Mouse (Mus musculus) frontal cortex, adult (tissue): Measurements from ENCODE around the gene 1700030K09Rik.

Source experiments
- ATAC-seq: cut with Nextera tagmentation; 2 replicates; pipeline ENCODE4 v1.9.2; 2017; ENCODE audit warnings: mild to moderate bottlenecking, moderate library complexity, mixed read lengths; ENCODE audit not compliant: low TSS enrichment

The 1700030K09Rik gene

DNA sequence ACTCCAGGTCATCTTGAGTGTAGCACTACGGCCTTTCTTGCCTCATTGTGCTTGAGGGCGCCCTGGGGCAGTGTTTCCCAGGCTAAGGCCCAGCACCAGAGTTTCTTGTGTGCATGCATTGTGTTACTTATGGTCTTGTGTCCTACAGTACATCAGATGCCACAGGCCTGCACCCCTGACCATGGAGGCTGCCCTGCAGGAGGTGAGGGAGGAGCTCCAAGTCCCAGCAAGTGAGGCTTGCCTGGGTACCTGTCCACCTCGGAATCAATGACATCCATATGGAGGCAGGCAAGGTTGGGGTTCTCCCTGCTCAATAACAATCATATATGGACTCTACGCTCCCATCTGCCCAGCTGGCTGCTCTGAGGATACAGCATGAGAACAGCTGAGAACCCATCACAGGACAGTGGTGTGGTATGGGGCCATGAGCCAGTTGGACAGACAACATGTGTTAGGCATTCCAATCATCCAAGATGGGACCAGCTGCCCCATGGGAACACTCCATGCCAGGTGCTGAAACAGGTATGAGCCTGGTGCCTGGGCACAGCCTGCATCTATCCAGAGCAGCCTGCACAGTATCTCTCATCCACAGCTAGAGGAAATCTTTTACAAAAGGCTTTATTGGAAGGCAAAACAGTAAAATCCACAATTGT, 16.3 kb downstream of the 1700030K09Rik start:
- ATAC-seq, result no peak

DNA sequence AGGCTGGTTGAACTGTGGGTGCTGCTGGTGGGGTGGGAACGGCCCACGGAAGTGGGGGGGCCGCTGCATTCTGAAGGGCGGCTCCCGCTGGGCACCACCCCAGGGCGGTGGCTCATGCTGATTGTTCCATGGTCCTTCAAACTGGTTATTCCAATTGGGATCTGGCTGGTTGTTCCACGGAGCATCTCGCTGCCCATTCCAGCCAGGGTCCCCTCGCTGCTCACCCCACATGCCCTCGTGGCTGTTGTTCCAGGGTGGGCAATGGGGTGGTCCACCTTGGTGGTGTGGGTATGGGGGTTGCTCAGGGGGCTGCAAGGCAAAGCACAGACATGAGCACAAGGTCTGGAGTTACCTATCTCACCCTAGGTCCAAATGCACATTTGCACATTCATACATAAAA, 20.5 kb downstream of the 1700030K09Rik start:
- ATAC-seq, result no peak

DNA sequence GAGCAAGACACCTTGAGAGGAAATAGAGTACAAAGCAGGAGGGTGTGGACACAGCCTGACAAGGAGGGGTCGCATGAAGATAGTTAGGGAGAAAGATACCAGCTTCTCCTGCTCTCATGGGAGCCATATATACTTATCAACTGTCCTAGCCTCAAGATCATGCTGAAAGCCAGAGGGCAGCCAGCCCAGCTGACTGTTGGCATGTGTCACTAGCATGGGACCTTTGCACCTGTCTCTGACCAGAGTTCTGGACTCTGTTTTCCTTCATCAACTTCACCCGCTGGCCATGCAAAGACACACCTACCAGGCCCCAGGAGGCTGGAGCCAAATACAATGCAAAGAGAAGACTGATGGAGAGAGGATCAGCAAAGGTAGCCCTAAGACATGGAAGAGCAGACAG, 25.6 kb downstream of the 1700030K09Rik start:
- ATAC-seq, result no peak

DNA sequence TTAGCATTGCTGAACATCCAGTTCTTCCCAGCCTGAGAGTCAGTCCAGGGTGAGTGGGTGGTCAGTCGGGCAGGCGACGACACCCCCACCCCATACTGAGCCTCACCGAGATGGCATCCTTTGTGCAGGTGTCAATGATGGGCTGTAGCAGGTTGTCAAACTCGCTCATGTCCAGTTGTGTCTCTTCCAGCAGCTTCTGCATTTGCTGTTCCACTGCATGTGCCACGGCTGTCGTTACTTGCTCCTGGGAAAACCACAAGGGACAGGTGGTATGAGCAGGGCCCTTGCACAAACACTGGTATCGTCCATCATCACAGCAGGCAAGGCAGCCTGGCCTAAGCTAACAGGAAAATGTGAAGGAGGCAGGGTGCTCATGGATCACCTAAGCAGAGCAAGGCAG, 26.3 kb downstream of the 1700030K09Rik start:
- ATAC-seq, result no peak

DNA sequence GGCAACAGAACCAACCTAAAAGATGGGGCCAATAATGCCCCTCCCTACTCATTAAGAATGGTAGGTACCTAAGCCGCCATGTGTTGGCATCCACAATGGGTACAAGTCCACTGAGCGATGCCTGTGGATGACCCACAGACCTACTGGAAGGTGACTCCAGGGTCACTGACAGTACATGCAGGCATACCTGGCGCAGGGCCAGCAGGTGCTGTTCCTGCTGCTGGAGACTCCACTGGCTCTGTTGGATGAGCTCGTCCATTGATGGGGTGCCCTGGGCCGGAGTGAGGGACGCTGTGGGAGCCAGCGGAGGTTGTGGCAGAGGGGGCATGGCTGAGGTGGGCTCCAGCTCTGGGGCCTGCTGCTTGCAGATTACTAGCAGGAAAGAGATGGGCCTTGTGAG, 27.0 kb downstream of the 1700030K09Rik start:
- ATAC-seq, result no peak

DNA sequence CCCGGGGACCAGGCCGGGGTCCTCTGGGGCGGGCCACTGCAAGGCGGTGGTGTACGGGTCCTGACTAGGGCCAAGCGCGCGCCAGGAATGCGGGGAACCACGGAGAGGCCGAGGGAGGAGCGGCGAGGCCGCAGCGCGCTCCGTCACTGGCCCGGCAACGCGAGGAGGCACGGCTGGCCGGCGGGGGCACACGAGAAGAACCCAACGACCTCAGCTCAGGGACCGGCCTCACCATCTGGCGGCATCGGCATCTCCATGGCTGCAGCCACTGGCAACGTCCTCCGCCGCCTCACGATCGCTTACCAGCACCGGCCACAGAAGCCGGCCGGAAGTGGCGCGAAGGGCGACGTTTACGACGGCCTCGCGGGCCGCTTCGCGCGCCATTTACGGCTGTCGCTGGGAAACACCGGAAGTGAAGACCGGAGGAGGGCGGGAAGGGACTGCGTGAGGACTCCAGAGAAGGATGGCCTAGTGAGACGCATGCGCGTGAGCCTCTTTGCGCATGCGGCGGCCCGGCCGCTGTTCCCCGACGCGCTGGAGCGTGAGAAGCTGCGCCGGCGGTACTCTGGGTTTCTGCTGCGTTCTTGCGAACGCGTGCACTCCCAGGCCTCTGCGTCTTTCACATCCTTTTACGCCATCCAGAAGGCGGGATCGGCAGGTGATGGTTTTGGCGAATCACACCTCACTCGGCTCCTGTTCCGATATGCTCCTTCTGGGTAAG, 31.3 kb downstream of the 1700030K09Rik start, which contains the start of gene Cherp:
Gene Cherp (minus strand): TSS at position 401 of the 721 bp plus-strand sequence.
- ATAC-seq, result peak; percentile 95

DNA sequence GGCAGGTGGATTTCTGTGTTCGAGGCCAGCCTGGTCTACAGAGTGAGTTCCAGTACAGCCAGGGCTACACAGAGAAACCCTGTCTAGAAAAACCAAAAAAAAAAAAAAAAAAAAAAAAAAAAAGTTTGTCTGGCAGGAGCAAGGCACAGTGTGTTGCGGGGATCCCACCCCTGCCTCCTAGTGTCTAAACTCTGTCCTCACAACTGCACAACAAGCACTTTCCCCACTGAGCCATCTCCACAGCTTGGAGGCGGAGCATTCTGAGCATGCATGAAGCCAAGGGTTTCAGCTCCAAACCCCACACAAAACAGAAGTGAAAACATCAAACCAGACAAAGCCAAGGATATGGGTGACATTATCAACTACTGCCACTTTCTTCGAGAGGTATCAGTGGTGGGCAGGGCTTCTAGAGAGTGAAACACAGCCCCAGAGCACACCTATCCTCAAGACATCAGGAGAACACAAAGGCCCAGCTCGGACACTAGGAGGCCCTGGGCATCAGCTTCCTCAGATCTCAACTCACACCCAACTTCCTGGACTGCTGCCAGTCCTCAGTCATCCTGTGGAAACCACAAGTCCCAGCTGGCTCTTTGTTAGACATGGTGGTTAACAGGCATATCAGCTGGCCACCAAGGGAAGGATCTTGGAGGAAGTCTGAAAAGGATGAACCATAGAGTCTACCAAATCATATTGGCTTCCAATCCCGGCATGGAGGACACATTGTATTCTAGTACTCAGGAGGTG, 41.9 kb downstream of the 1700030K09Rik start:
- peak; percentile 48; the same call in 1 of the 2 replicates for ATAC-seq

DNA sequence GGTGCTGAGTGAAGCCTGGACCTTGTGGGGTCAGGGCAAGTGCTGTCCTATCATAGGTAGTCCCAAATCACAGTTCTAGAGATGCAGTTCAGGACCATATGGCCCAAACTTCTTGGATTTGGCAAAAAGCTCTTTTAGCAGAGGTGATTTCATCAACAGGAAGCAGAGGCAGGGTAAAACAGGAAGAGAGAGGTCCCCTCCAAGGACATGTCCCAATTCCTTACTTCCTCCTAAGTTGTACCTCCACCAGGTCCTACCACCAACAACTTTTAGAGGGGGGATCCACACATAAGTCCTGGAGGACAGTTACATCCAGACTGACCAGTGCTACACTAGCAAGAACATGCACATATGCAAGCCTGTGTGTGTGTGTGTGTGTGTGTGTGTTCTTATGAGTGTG, 43.3 kb downstream of the 1700030K09Rik start:
- no peak for ATAC-seq

DNA sequence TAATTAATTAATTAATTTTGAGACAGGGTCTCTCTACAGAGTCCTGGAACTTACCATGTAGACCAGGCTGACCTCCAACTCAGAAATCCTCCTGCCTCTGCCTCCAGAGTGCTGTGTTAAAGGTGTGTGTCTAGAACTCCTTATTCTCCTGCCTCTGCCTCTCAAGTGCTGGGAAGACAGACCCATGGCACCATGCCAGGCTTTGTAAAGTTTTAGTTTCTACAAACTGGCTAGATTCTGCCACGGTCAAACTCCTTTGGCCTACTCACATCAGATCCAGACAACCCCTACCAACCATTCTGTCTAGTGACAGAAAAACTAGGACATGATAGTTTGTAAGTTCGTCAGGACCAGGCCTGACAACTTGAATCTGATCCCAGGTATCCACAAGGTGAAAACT, 47.3 kb downstream of the 1700030K09Rik start:
- no peak for ATAC-seq

DNA sequence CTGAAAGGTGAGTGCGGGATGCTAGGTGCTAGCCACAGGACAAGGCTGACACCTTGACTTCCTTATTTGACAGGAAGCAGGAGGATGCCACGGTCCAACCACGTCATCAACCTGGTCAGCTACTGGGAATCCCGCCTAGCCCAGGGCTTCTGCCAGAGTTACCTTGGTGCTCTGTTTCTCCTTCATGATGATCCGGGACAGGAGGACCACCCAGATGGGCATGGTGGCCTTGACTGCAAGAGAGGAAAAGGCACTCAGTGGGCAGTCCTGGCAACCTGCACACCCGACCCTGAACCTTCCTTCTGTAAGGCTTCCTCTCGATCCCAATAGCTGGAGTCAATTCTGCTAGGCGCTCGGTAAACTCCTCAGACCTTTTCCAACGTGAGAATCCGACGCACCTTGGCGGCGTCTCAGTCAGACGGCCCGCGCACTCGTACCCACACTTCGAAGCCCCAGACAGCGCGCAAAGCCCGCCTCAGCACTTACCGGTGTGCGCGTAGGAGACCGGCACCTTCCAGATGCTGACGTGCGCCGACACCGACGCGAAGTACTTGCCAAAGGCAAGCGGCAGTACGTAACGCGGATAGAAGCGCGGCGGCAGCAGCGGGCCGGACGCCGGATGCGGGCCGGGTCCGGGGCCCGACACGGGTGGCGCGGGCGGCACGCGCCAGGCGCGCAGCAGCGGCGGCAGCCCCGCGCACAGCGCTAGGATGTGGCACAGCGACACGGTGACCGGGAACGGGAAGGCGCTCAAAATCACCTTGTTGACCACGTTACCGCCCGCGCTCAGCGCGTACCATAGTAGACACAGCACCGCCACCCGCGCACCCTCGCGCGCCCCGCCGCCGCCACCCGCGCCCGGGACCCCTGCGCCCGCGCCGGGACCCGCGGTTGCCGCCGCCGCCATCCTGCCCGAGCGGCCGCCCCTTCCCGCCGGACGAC, 48.3 kb downstream of the 1700030K09Rik start, which contains the start of gene Slc35e1:
Gene Slc35e1 (minus strand): TSS at position 935 of the 942 bp plus-strand sequence.
- peak; percentile 32 for ATAC-seq

DNA sequence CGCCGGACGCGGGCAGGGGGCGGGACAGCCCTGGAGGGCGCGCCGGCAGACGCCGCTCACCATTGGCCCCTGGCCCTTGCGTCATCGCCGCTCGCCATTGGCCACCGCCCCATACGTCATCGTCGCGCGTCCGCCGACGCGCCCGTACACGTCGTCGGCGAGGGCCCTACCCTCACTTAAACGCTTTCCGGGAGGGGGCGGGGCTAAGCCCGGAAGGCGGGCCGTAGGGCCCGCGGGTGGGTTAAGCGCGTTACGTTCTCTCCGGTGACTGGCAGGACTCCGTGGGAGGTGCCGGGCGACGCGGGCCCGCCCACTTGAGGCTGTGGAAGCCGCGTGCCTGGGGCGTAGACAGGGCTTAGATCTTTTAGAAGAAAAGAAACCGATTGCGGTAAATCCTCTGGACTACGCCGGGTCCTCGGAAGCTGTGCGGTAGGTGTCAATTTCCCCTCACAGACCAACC, 49.0 kb downstream of the 1700030K09Rik start:
- ATAC-seq, result peak; percentile 87

DNA sequence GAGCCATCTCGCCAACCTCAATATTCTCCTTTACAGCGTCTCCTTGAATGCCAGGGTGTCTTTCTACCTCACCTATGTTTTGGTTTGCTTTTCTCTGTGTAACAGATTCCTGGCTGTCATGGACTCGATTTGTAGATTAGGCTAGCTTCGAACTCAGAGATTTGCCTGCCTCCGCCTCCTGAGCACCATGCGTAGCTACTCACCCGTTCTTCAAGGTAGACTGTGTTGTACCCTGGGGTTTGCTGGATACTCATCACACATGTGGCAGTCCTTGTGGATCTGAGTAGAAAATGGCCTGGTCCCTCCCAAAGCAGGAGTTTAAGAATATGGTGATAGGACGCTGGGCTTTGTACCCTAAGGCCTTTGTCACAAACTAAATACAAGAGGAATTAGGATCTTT, 49.7 kb downstream of the 1700030K09Rik start:
- ATAC-seq, result no peak

DNA sequence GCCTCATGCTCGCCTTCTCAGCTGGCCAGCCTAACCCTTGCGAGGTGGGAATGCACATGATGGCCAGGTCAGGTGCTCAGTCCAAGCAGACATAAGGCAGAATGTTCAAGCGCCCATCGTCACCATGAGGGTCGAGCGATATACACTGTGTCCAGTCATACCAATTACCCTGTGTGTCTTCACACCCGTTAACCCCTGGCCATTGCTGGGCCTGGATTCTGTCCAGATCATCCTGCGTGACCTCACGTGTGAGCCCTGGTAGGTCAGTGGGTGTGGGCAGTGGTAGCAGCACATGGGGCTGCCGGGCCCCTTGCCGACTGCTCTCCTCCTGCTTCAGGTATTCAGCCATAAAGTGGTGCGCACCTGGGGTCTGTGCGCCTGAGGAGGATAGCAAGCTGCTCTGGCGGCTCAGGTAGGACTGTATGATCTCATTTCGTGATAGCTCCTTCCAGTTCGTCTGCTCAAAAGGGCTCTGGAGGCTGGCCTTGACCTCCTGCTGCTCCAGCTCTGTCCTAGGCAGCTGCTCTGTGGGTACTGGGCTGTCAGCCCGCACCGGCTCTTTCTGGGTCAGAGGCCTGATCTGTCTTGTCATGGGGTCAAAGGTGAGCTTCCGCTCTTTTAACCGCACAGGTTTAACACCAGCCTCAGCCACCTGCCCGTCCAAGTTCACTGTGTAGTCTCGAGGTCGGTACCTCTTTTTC, 51.9 kb downstream of the 1700030K09Rik start:
- ATAC-seq, result no peak

DNA sequence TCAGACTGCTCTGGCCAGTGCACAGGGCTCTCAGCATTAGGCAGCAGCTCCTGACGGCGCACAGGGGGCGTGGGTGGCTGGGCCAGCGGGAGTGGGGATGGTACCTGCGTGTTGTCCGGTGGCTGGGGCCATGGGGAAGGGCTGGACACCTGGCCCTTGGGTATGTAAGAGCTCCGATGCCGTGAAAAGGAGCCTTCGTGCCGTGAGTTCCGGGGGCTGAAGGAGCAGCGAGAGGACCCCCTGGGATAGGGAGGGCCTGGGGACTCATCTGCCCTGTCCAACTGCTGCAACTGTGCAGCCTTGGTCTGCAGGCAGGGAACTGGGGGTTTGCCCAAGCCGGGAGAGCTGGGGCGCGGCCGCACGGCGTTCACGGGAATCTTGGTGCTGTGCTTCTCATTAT, 52.5 kb downstream of the 1700030K09Rik start:
- ATAC-seq, result no peak

DNA sequence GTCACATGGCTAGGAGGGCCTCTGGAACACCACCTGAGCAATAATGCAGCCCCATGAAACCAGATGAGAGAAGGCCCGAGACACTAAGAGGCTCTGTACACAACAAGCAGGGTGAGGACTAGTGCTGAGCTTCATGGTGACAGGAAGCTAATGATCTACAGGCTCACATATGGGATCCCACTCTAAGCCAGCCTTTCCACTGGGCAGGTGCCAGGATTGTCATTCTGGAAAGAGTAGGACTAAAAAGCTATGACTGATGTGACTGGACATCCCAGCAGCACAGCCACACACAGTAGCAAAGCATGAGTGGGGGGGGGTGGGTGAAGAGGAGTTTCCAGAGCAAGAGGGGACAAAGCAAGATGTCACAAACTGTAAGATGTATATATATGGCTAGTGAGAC, 54.2 kb downstream of the 1700030K09Rik start:
- no peak for ATAC-seq

DNA sequence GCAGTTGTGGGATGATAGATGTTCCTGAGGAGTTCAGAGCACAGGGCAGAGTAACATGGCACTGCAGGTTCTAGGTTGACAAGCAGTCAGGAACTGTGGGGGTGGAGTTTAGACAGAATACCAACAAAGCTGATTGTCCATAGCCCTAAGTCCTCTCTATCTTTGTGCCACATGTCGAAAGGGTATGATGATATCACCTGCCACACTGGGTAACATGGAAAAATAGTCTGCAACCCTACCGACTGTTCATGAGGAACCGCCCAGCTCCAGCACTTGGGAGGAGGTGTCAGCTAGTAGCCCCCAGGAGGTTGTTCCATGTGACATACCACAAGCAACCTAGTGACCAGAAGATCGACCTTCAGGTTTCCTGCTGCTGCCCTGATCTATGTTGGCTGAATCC, 54.8 kb downstream of the 1700030K09Rik start:
- no peak for ATAC-seq

DNA sequence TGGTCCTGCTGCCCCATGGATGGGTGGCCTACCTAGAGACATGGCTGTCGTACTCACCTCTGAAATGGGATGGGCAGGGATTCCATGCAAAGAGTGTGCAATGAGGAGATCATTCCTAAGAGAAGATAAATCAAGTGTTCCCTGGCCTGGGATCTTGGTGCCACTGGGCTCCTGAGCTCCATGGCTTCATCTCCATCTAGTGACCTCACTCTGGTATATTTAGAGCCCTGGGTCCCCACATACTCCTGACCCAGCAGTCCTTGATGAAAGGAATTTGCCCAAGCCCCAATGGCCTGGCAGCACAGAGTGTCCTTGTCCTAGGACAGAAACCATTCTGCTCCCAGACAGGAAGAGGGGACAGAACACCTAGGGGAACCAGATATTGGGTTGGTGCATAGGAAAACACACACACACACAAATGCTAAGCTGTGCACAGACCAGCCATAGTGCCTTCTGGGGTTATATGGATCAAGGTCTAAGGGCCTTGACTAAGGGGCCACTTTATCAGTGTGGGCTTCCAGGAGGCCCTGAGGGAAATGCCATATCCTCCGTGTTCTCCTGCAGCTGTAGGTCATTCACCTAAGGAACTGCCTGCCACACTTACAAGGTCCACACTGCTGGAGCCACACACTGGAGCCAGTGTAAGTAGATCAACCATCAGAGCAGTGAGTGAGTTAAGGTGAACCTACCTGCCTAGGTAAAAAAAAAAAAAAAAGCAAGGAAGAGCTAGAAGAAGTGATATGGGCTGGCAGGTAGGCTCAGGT, 56.0 kb downstream of the 1700030K09Rik start:
- ATAC-seq, result no peak

DNA sequence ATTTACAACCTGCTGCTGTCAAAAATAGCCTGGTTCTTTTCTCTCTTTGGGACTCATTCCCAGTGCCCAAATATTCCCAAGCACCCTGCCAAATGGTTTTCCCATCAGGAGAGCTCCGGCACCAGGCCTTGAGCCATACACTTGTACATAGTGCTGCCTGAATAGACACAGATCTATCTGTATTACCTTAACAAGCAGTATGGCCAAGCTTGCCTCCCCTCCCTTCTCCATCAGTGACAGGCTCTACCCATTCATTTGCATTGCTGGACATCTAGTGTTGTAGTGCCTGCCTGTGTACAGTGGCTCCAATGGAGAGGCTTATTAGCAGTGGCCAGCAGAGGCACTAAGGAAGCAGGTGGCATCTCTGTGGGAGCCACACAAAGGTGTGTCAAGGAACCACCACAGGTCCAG, 56.8 kb downstream of the 1700030K09Rik start:
- no peak for ATAC-seq

DNA sequence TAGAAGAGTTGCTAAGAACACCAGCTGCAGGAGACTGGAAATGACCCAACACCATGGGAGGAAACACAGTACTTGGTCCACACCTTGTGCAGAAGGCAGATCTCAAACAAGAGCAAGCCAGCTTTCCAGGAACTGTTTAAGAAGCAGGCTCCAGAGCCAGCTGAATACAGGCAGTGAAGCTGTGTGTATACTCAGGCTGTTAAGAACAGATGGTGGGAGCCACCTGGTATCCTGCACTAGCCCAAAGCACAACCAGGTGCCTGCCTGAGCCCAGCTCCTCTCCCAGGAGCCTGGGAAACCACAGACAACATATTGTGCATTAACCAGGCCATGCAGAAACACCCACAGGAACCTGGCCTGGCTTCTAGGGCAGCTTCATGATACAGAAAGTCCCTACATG, 60.5 kb downstream of the 1700030K09Rik start:
- ATAC-seq, result peak; percentile 64
